Mouse (Mus musculus): ENCODE data around the gene Tshz2.

Tshz2 gene

GRCm38 (mm10) chr2:169958736-169959573, 326.1 kb downstream of the Tshz2 start:
- no peak for DNase-seq

GRCm38 (mm10) chr2:169961463-169962230, 328.8 kb downstream of the Tshz2 start:
- peak; percentile 28 for DNase-seq

GRCm38 (mm10) chr2:169962231-169962600, 329.4 kb downstream of the Tshz2 start:
- DNase-seq: no peak

GRCm38 (mm10) chr2:169962776-169963175, 330.0 kb downstream of the Tshz2 start:
- no peak for DNase-seq

GRCm38 (mm10) chr2:169970481-169970880, 337.7 kb downstream of the Tshz2 start:
- no peak for DNase-seq

- no peak for DNase-seq
These were observed 350.1 kb downstream of the Tshz2 start for GRCm38 (mm10) chr2:169982925-169983324.

GRCm38 (mm10) chr2:169987186-169987585, 354.4 kb downstream of the Tshz2 start:
- DNase-seq: no peak

GRCm38 (mm10) chr2:169989186-169989585, 356.4 kb downstream of the Tshz2 start:
- DNase-seq: no peak

GRCm38 (mm10) chr2:169990991-169991390, 358.2 kb downstream of the Tshz2 start:
- DNase-seq: no peak

- no peak for DNase-seq
These were observed 363.2 kb downstream of the Tshz2 start for GRCm38 (mm10) chr2:169995987-169996386.

GRCm38 (mm10) chr2:169996501-169997237, 363.9 kb downstream of the Tshz2 start:
- DNase-seq: no peak

- DNase-seq: no peak
These were observed 364.6 kb downstream of the Tshz2 start for GRCm38 (mm10) chr2:169997276-169998049.

- no peak for DNase-seq
These were observed 366.1 kb downstream of the Tshz2 start for GRCm38 (mm10) chr2:169998878-169999337.

- no peak for DNase-seq
These were observed 370.0 kb downstream of the Tshz2 start for GRCm38 (mm10) chr2:170002594-170003504.

- no peak for DNase-seq
These were observed 370.9 kb downstream of the Tshz2 start for GRCm38 (mm10) chr2:170003666-170004065.

- no peak for DNase-seq
These were observed 374.0 kb downstream of the Tshz2 start for GRCm38 (mm10) chr2:170006829-170007228.

- no peak for DNase-seq
These were observed 374.7 kb downstream of the Tshz2 start for GRCm38 (mm10) chr2:170007426-170007958.

GRCm38 (mm10) chr2:170009729-170010128, 376.9 kb downstream of the Tshz2 start:
- DNase-seq: no peak

- DNase-seq: no peak
These were observed 379.0 kb downstream of the Tshz2 start for GRCm38 (mm10) chr2:170011858-170012257.

- no peak for DNase-seq
These were observed 384.5 kb downstream of the Tshz2 start for GRCm38 (mm10) chr2:170017302-170017701.

- DNase-seq: no peak
These were observed 385.1 kb downstream of the Tshz2 start for GRCm38 (mm10) chr2:170017926-170018325.

Measured in right cerebral cortex, postnatal 14 days (tissue).